Mouse (Mus musculus): ENCODE data around the gene Dnah3. TPM values are rescaled to one million over a fixed set of nuclear protein-coding genes. Genes with fewer than 3 reads are reported as not detected.
A peak's percentile ranks its signal among the peaks of the same experiment; 100 is the strongest.

The Dnah3 gene
- polyA plus RNA-seq, 1 experiment, result 0.19 TPM

- WGBS, result 42% methylated on average over 6 of the region's 6 CpGs
- Histone ChIP-seq H3K27me3 (replicated peaks; ENCODE audit: control insufficient read depth, insufficient read depth, low read length) (no peaks in the 10 kb centered on the region), H3K4me1 (ENCODE audit: control insufficient read depth, insufficient read depth, low read length) (no peaks in the 10 kb centered on the region), H3K4me3 (ENCODE audit: insufficient read depth, low read depth, low read length) (no peak overlapping the region), H3K36me3 (ENCODE audit: control insufficient read depth, insufficient read depth, low read length) (no peaks in the 10 kb centered on the region; the same call in 1 of the 2 replicates), H3K27ac (ENCODE audit: insufficient read depth, low read depth, low read length) (no peak overlapping the region)
- TF ChIP-seq CTCF (conservative IDR thresholded peaks at IDR 0.05; ENCODE audit: insufficient read depth, insufficient read length, low read depth, low read length) (no peak), POLR2A (IDR thresholded peaks at IDR 0.05; ENCODE audit: low read depth, low read length) (no peak)
- no peak for DNase-seq
Measured at GRCm38 (mm10) chr7:120117529-120117928, 22.4 kb upstream of the Dnah3 start.

DNA sequence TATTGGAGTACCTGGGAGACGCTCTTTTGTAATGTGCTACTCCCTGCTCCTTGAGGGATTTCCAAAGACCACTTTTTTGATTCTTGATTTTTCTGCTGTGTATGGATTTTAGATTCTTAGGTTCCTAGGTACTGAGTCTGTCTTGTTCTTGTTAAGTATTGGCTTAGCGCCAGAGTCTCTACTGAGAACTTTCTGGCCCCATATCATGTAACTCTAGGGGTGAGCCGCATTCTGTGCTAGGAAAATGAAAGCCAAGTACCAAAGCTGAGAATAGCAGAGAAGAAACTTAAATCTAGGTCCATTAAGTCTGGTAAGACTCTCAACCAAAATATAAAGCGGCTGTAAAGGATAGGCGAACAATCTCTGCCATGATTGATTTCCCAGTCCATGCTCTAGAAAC, 21.9 kb upstream of the Dnah3 start:
- no peaks in the 10 kb centered on the region for H3K4me1 ChIP-seq (ENCODE audit: control insufficient read depth, insufficient read depth, low read length)
- H3K27me3 ChIP-seq (replicated peaks; ENCODE audit: control insufficient read depth, insufficient read depth, low read length), result no peaks in the 10 kb centered on the region
- no peak overlapping the region for H3K4me3 ChIP-seq (ENCODE audit: insufficient read depth, low read depth, low read length)
- DNase-seq, result no peak
- no peak for TF ChIP-seq CTCF (conservative IDR thresholded peaks at IDR 0.05; ENCODE audit: insufficient read depth, insufficient read length, low read depth, low read length)
- no peak for TF ChIP-seq POLR2A (IDR thresholded peaks at IDR 0.05; ENCODE audit: low read depth, low read length)
- no peak overlapping the region for H3K27ac ChIP-seq (ENCODE audit: insufficient read depth, low read depth, low read length)
- H3K36me3 ChIP-seq (ENCODE audit: control insufficient read depth, insufficient read depth, low read length), result no peaks in the 10 kb centered on the region; the same call in 1 of the 2 replicates
- WGBS, result 92% methylated on average over 5 of the region's 5 CpGs

- Histone ChIP-seq H3K36me3 (ENCODE audit: control insufficient read depth, insufficient read depth, low read length) (no peaks in the 10 kb centered on the region), H3K27ac (ENCODE audit: insufficient read depth, low read depth, low read length) (no peak overlapping the region), H3K27me3 (replicated peaks; ENCODE audit: control insufficient read depth, insufficient read depth, low read length) (no peaks in the 10 kb centered on the region), H3K4me1 (ENCODE audit: control insufficient read depth, insufficient read depth, low read length) (no peaks in the 10 kb centered on the region; the same call in 1 of the 2 replicates), H3K4me3 (ENCODE audit: insufficient read depth, low read depth, low read length) (no peak overlapping the region)
- TF ChIP-seq CTCF (conservative IDR thresholded peaks at IDR 0.05; ENCODE audit: insufficient read depth, insufficient read length, low read depth, low read length) (no peak), POLR2A (IDR thresholded peaks at IDR 0.05; ENCODE audit: low read depth, low read length) (no peak)
- 89% methylated on average over 5 of the region's 5 CpGs for WGBS
- no peak for DNase-seq
Measured at GRCm38 (mm10) chr7:120109676-120110075, 14.6 kb upstream of the Dnah3 start.

GRCm38 (mm10) chr7:120106356-120106755, 11.3 kb upstream of the Dnah3 start:
- no peak for TF ChIP-seq POLR2A (IDR thresholded peaks at IDR 0.05; ENCODE audit: low read depth, low read length)
- TF ChIP-seq CTCF (conservative IDR thresholded peaks at IDR 0.05; ENCODE audit: insufficient read depth, insufficient read length, low read depth, low read length), result no peak
- no peak overlapping the region for H3K27ac ChIP-seq (ENCODE audit: insufficient read depth, low read depth, low read length)
- WGBS, result 15% methylated on average over 2 of the region's 2 CpGs
- DNase-seq, result peak; percentile 44
- no peaks in the 10 kb centered on the region for H3K27me3 ChIP-seq (replicated peaks; ENCODE audit: control insufficient read depth, insufficient read depth, low read length)
- no peak overlapping the region for H3K4me3 ChIP-seq (ENCODE audit: insufficient read depth, low read depth, low read length)
- H3K4me1 ChIP-seq (ENCODE audit: control insufficient read depth, insufficient read depth, low read length), result no peaks in the 10 kb centered on the region; the same call in 1 of the 2 replicates
- H3K36me3 ChIP-seq (ENCODE audit: control insufficient read depth, insufficient read depth, low read length), result no peaks in the 10 kb centered on the region

DNA sequence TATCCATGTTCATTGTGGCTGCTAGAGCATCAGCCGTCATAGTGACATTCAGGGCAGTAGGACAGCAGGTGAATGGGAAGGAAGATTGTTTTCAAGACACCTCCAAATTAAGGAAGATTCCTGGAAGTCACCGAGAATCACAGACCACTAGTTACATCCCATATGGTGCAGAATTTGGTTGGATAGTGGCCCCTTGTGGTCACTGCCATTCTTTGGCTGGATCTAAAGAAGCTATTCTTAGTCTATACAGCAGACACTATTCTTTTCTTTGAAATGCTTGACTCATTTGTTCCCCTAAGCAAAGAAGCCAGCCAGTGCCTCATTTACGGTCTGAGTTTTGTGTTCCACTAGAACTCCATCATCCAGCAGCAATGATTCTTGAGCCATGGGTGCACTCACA, 9.9 kb upstream of the Dnah3 start:
- WGBS, result 75% methylated on average over 3 of the region's 3 CpGs
- Histone ChIP-seq H3K4me1 (ENCODE audit: control insufficient read depth, insufficient read depth, low read length) (no peaks in the 10 kb centered on the region; the same call in 1 of the 2 replicates), H3K36me3 (ENCODE audit: control insufficient read depth, insufficient read depth, low read length) (no peaks in the 10 kb centered on the region), H3K4me3 (ENCODE audit: insufficient read depth, low read depth, low read length) (no peak overlapping the region), H3K27me3 (replicated peaks; ENCODE audit: control insufficient read depth, insufficient read depth, low read length) (no peaks in the 10 kb centered on the region), H3K27ac (ENCODE audit: insufficient read depth, low read depth, low read length) (no peak overlapping the region)
- DNase-seq, result no peak
- TF ChIP-seq CTCF (conservative IDR thresholded peaks at IDR 0.05; ENCODE audit: insufficient read depth, insufficient read length, low read depth, low read length) (no peak), POLR2A (IDR thresholded peaks at IDR 0.05; ENCODE audit: low read depth, low read length) (no peak)

- no peak overlapping the region for H3K27ac ChIP-seq (ENCODE audit: insufficient read depth, low read depth, low read length)
- peak; percentile 50 for DNase-seq
- TF ChIP-seq CTCF (conservative IDR thresholded peaks at IDR 0.05; ENCODE audit: insufficient read depth, insufficient read length, low read depth, low read length) (no peak), POLR2A (IDR thresholded peaks at IDR 0.05; ENCODE audit: low read depth, low read length) (no peak)
- 7% methylated on average over 25 of the region's 25 CpGs for WGBS
- H3K4me1 ChIP-seq (ENCODE audit: control insufficient read depth, insufficient read depth, low read length), result no peaks in the 10 kb centered on the region; the same call in 1 of the 2 replicates
- peak overlapping the region; percentile 85 for H3K4me3 ChIP-seq (ENCODE audit: insufficient read depth, low read depth, low read length)
- no peaks in the 10 kb centered on the region for H3K27me3 ChIP-seq (replicated peaks; ENCODE audit: control insufficient read depth, insufficient read depth, low read length)
- H3K36me3 ChIP-seq (ENCODE audit: control insufficient read depth, insufficient read depth, low read length), result no peaks in the 10 kb centered on the region
Measured at GRCm38 (mm10) chr7:120103019-120103567, 8.0 kb upstream of the Dnah3 start.

DNA sequence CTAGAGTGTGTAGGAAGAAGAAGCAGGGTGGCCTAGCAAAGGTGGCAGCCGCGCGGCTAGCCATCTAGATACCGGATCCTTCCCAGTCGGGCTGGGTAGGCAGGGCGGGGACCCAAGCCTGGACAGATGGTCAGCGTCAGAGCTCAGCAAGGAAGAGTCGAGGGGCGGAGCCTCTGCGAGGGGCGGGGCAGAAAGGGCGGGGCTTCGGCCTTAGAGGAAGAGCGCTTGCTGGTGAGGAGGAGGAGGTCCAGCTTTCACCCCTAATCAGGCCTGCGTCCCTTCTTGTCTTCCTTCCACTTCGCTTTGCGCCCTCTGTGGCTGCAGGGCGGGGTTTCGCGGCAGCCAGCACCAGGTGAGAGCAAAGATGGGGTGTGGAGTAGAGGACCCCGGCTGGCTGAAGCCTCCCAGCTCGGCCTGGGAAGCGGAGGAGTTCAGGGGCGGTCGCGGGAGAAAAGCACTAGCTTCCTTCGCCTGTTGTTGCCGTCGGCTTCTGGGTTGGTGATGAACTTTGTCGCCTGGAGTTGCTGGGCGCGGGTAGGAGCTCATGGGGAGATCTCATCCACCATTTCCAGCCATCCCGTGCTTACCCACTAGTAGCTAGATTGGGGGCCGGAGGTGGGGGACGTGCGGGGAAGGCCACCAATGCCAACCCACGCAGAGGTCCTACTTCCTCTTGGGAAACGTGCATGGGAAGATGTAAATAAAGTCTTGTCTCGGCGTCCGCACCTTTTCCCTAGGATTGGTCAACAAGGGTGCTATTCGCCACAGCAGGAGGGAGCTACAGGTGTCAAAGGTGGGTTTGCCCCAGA, 7.3 kb upstream of the Dnah3 start, which contains the start of gene Tmem159:
Gene Tmem159 (plus strand): TSS at position 190 of the 809 bp plus-strand sequence.
- DNase-seq, result peak; percentile 96
- Histone ChIP-seq H3K27ac (ENCODE audit: insufficient read depth, low read depth, low read length) (no peak within 1 kb of the TSS), H3K36me3 (ENCODE audit: control insufficient read depth, insufficient read depth, low read length) (no peaks in the 10 kb centered on the region), H3K27me3 (replicated peaks; ENCODE audit: control insufficient read depth, insufficient read depth, low read length) (no peaks in the 10 kb centered on the region), H3K4me1 (ENCODE audit: control insufficient read depth, insufficient read depth, low read length) (no peaks in the 10 kb centered on the region; the same call in 1 of the 2 replicates), H3K4me3 (ENCODE audit: insufficient read depth, low read depth, low read length) (peak within 1 kb of the TSS; percentile 85)
- TF ChIP-seq POLR2A (IDR thresholded peaks at IDR 0.05; ENCODE audit: low read depth, low read length) (peak; percentile 74), CTCF (conservative IDR thresholded peaks at IDR 0.05; ENCODE audit: insufficient read depth, insufficient read length, low read depth, low read length) (no peak)
- WGBS, result 1% methylated on average over 41 of the region's 42 CpGs

Data from kidney, adult 2 months (tissue).